Mouse (Mus musculus) intestine, embryonic 16.5 days (tissue): ENCODE results near the gene Eml1. TPM values are rescaled to one million over a fixed set of nuclear protein-coding genes. Genes with fewer than 3 reads are reported as not detected.

ENCODE experiments used
- ATAC-seq: fragments of 200-750 bp; cut with Nextera tagmentation; 2 replicates; pipeline ENCODE4 v1.8.0; 2017; ENCODE audit warnings: moderate TSS enrichment, moderate library complexity
- H3K27ac ChIP-seq: fragments of 300-500 bp; sonication (generic); 2 replicates; pipeline ENCODE4 v1.5.1; 2014; ENCODE audit warnings: mild to moderate bottlenecking, low read length
- H3K27me3 ChIP-seq: fragments of 300-500 bp; sonication (generic); replicated peaks from 2 replicates; pipeline ENCODE4 v1.6.1; 2014; ENCODE audit warnings: low read length, control low read depth, mixed read lengths; ENCODE audit not compliant: control insufficient read depth, insufficient read depth
- H3K36me3 ChIP-seq: fragments of 300-500 bp; sonication (generic); 2 replicates; pipeline ENCODE4 v1.6.1; 2014; ENCODE audit warnings: low read length, control low read depth; ENCODE audit not compliant: control insufficient read depth, insufficient read depth
- H3K4me1 ChIP-seq: fragments of 300-500 bp; sonication (generic); 2 replicates; pipeline ENCODE4 v1.6.1; 2014; ENCODE audit warnings: low read length, control low read depth, mixed read lengths; ENCODE audit not compliant: control insufficient read depth, insufficient read depth
- H3K4me2 ChIP-seq: fragments of 300-500 bp; sonication (generic); 2 replicates; pipeline ENCODE4 v1.6.1; 2014; ENCODE audit warnings: low read depth, low read length, control low read depth
- H3K4me3 ChIP-seq: fragments of 300-500 bp; sonication (generic); 2 replicates; pipeline ENCODE4 v1.5.1; 2014; ENCODE audit warnings: mild to moderate bottlenecking, low read length
- H3K9ac ChIP-seq: fragments of 300-500 bp; sonication (generic); 2 replicates; pipeline ENCODE4 v1.6.1; 2014; ENCODE audit warnings: low read depth, low read length
- H3K9me3 ChIP-seq: fragments of 300-500 bp; sonication (generic); 2 replicates; pipeline ENCODE4 v1.6.1; 2016; ENCODE audit warnings: low read length, control low read depth; ENCODE audit not compliant: control insufficient read depth
- WGBS: fragments of 180-500 bp; shearing (Covaris S2); extraction: QIAGEN DNeasy Blood & Tissue Kit; methylation state at CpG from one replicate; pipeline ENCODE4 v1.1.7; 2014; 5-methylcytosine and 5-hydroxymethylcytosine counted together
- polyA plus RNA-seq: library from polyadenylated mRNA; unstranded; fragments of >200 nt; fragmentation: Nextera tagmentation; extraction: Ambion mirVana; gene quantifications from 2 replicates; pipeline ENCODE4 v1.2.1, GENCODE M21; 2015

The Eml1 gene
- polyA plus RNA-seq, 1 experiment from 2014 or later = 63.7 TPM

- Histone ChIP-seq H3K4me3 (no peak overlapping the region), H3K4me1 (no peaks in the 10 kb centered on the region), H3K9me3 (no peaks in the 10 kb centered on the region), H3K36me3 (no peaks in the 10 kb centered on the region), H3K27ac (no peak overlapping the region), H3K9ac (no peak overlapping the region), H3K4me2 (no peak overlapping the region), H3K27me3 (no peaks in the 10 kb centered on the region)
- 90% methylated on average over 1 of the region's 1 CpGs for WGBS
- no peak for ATAC-seq
Observed at GRCm38 (mm10) chr12:108472898-108473297, 102.1 kb downstream of the Eml1 start.

- Histone ChIP-seq H3K9me3 (no peaks in the 10 kb centered on the region), H3K4me1 (no peaks in the 10 kb centered on the region), H3K9ac (no peak overlapping the region), H3K4me3 (no peak overlapping the region), H3K27ac (no peak overlapping the region), H3K27me3 (no peaks in the 10 kb centered on the region), H3K4me2 (no peak overlapping the region), H3K36me3 (no peaks in the 10 kb centered on the region)
- WGBS = 70% methylated on average over 3 of the region's 3 CpGs
- no peak for ATAC-seq
Observed at GRCm38 (mm10) chr12:108474440-108474839, 103.7 kb downstream of the Eml1 start.

- Histone ChIP-seq H3K9me3 (no peaks in the 10 kb centered on the region), H3K4me1 (0 out of 2 replicates have a peak, but pooled peaks cover 2% of the 10 kb centered on the region), H3K27ac (no peak overlapping the region), H3K4me2 (no peak overlapping the region), H3K9ac (no peak overlapping the region), H3K4me3 (no peak overlapping the region), H3K27me3 (no peaks in the 10 kb centered on the region), H3K36me3 (no peaks in the 10 kb centered on the region)
- WGBS = 63% methylated on average over 5 of the region's 5 CpGs
- ATAC-seq = no peak
Observed at GRCm38 (mm10) chr12:108478714-108479113, 108.0 kb downstream of the Eml1 start.

GRCm38 (mm10) chr12:108480704-108481365, 110.1 kb downstream of the Eml1 start:
- Histone ChIP-seq H3K27me3 (no peaks in the 10 kb centered on the region), H3K9ac (no peak overlapping the region), H3K4me1 (0 out of 2 replicates have a peak, but pooled peaks cover 2% of the 10 kb centered on the region), H3K4me2 (no peak overlapping the region), H3K4me3 (no peak overlapping the region), H3K27ac (no peak overlapping the region), H3K36me3 (no peaks in the 10 kb centered on the region), H3K9me3 (no peaks in the 10 kb centered on the region)
- no peak for ATAC-seq
- 33% methylated on average over 9 of the region's 9 CpGs for WGBS

GRCm38 (mm10) chr12:108489076-108489475, 118.3 kb downstream of the Eml1 start:
- H3K9ac ChIP-seq = no peak overlapping the region
- H3K4me3 ChIP-seq = no peak overlapping the region
- no peaks in the 10 kb centered on the region for H3K9me3 ChIP-seq
- WGBS = 85% methylated on average over 5 of the region's 5 CpGs
- no peaks in the 10 kb centered on the region for H3K27me3 ChIP-seq
- ATAC-seq = no peak
- no peaks in the 10 kb centered on the region for H3K4me1 ChIP-seq
- H3K4me2 ChIP-seq = no peak overlapping the region
- no peak overlapping the region for H3K27ac ChIP-seq
- no peaks in the 10 kb centered on the region for H3K36me3 ChIP-seq

- H3K4me3 ChIP-seq = no peak overlapping the region
- H3K27ac ChIP-seq = no peak overlapping the region
- no peaks in the 10 kb centered on the region for H3K36me3 ChIP-seq
- 57% methylated on average over 2 of the region's 2 CpGs for WGBS
- H3K9me3 ChIP-seq = no peaks in the 10 kb centered on the region
- no peaks in the 10 kb centered on the region for H3K27me3 ChIP-seq
- H3K4me2 ChIP-seq = no peak overlapping the region
- ATAC-seq = no peak
- no peaks in the 10 kb centered on the region for H3K4me1 ChIP-seq
- H3K9ac ChIP-seq = no peak overlapping the region
Observed at GRCm38 (mm10) chr12:108489741-108490140, 119.0 kb downstream of the Eml1 start.

GRCm38 (mm10) chr12:108490336-108490735, 119.6 kb downstream of the Eml1 start:
- Histone ChIP-seq H3K4me3 (no peak overlapping the region), H3K36me3 (no peaks in the 10 kb centered on the region), H3K4me1 (0 out of 2 replicates have a peak, but pooled peaks cover 2% of the 10 kb centered on the region), H3K27me3 (no peaks in the 10 kb centered on the region), H3K27ac (no peak overlapping the region), H3K4me2 (no peak overlapping the region), H3K9ac (no peak overlapping the region), H3K9me3 (no peaks in the 10 kb centered on the region)
- no peak for ATAC-seq
- WGBS = 84% methylated on average over 6 of the region's 6 CpGs

GRCm38 (mm10) chr12:108490954-108491353, 120.2 kb downstream of the Eml1 start:
- no peak for ATAC-seq

GRCm38 (mm10) chr12:108494011-108494541, 123.3 kb downstream of the Eml1 start:
- Histone ChIP-seq H3K9ac (no peak overlapping the region), H3K27ac (no peak overlapping the region), H3K36me3 (no peaks in the 10 kb centered on the region), H3K27me3 (no peaks in the 10 kb centered on the region), H3K9me3 (no peaks in the 10 kb centered on the region), H3K4me3 (no peak overlapping the region), H3K4me1 (0 out of 2 replicates have a peak, but pooled peaks cover 5% of the 10 kb centered on the region), H3K4me2 (no peak overlapping the region)
- peak; percentile 62; the same call in 1 of the 2 replicates for ATAC-seq
- WGBS = 22% methylated on average over 4 of the region's 4 CpGs

More at GRCm38 (mm10) chr12:108490954-108491353, 120.2 kb downstream of the Eml1 start:
- no peak overlapping the region for H3K9ac ChIP-seq
- H3K27ac ChIP-seq = no peak overlapping the region
- no peaks in the 10 kb centered on the region for H3K9me3 ChIP-seq
- no peaks in the 10 kb centered on the region for H3K27me3 ChIP-seq
- no peak overlapping the region for H3K4me2 ChIP-seq
- no peak overlapping the region for H3K4me3 ChIP-seq
- 55% methylated on average over 7 of the region's 7 CpGs for WGBS
- H3K36me3 ChIP-seq = no peaks in the 10 kb centered on the region
- 0 out of 2 replicates have a peak, but pooled peaks cover 5% of the 10 kb centered on the region for H3K4me1 ChIP-seq
